Mouse (Mus musculus) cerebellum, adult (tissue): Measurements from ENCODE around the gene Kifc3.
"Not testable (repeated sequence)": the region's sequence is repeated elsewhere in the genome, so short reads cannot be mapped to it uniquely, and the experiment has no call there.

Source experiments
- ATAC-seq: cut with Nextera tagmentation; 2 replicates; pipeline ENCODE4 v1.9.2; 2017; ENCODE audit warnings: mild to moderate bottlenecking, moderate library complexity, mixed read lengths; ENCODE audit not compliant: insufficient number of reproducible peaks, low FRiP score, low TSS enrichment

Kifc3 gene

GRCm38 (mm10) chr8:95202649-95203275, at the start of gene Kifc3:
TSS of gene Kifc3 (minus strand) at chr8:95202812.
- no peak for ATAC-seq

GRCm38 (mm10) chr8:95252056-95252455, 49.4 kb upstream of the Kifc3 start:
- ATAC-seq = no peak

GRCm38 (mm10) chr8:95249847-95250246, 47.2 kb upstream of the Kifc3 start:
- no peak for ATAC-seq

GRCm38 (mm10) chr8:95247277-95247676, 44.7 kb upstream of the Kifc3 start:
- ATAC-seq = no peak

GRCm38 (mm10) chr8:95245180-95245579, 42.6 kb upstream of the Kifc3 start:
- ATAC-seq = no peak

GRCm38 (mm10) chr8:95243853-95244252, 41.2 kb upstream of the Kifc3 start:
- ATAC-seq = no peak

GRCm38 (mm10) chr8:95242826-95243571, 40.4 kb upstream of the Kifc3 start:
- 0 out of 2 replicates have a peak, but pooled peaks have one; percentile 12 for ATAC-seq

GRCm38 (mm10) chr8:95242099-95242825, 39.6 kb upstream of the Kifc3 start:
- ATAC-seq = no peak

GRCm38 (mm10) chr8:95235683-95236082, 33.1 kb upstream of the Kifc3 start:
- peak; percentile 56 for ATAC-seq

GRCm38 (mm10) chr8:95230086-95230485, 27.5 kb upstream of the Kifc3 start:
- ATAC-seq = not testable (repeated sequence)

GRCm38 (mm10) chr8:95227151-95227468, 24.5 kb upstream of the Kifc3 start:
- ATAC-seq = no peak

- no peak for ATAC-seq
Observed at GRCm38 (mm10) chr8:95226251-95227150, 23.9 kb upstream of the Kifc3 start.

GRCm38 (mm10) chr8:95223969-95224368, 21.4 kb upstream of the Kifc3 start:
- ATAC-seq = no peak

GRCm38 (mm10) chr8:95221045-95221444, 18.4 kb upstream of the Kifc3 start:
- no peak for ATAC-seq

GRCm38 (mm10) chr8:95220571-95220998, 18.0 kb upstream of the Kifc3 start:
- ATAC-seq = no peak

- no peak for ATAC-seq
Observed at GRCm38 (mm10) chr8:95219623-95220022, 17.0 kb upstream of the Kifc3 start.

- no peak for ATAC-seq
Observed at GRCm38 (mm10) chr8:95215709-95216360, 13.2 kb upstream of the Kifc3 start.

GRCm38 (mm10) chr8:95209924-95210323, 7.3 kb upstream of the Kifc3 start:
- no peak for ATAC-seq

GRCm38 (mm10) chr8:95205946-95206345, 3.3 kb upstream of the Kifc3 start:
- ATAC-seq = no peak

GRCm38 (mm10) chr8:95204039-95204380, 1.4 kb upstream of the Kifc3 start:
- peak; percentile 74 for ATAC-seq
